Mouse (Mus musculus) spleen, postnatal 4 days (tissue): Measurements from ENCODE around the gene Olfr497.

Source experiments
- DNase-seq, 2 experiments: peaks; one replicate each; pipeline ENCODE4 v3.0.0; 2022; ENCODE audit warnings: low spot score in 2 of 2

Olfr497 gene

DNA sequence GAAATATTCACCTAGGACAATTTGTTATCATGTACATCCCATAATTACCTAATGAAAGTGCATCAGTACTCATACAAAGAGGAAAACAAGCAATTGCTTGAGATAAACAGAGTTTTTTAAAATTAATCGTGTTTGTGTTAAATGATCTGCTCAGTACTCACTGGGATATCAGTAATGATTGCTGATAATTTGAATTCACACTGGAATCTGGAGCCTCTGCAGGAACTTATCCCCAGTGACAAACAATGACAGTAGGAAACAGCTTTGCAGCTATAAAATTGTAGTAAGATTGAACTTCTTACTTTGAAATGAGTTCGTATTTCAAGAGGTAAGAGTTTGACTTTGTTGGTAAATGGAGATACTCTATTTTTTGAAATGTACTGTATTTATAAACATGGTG lies at the start of gene Olfr497:
Gene Olfr497, plus strand, starts transcription at position 301 of the 400 bp plus-strand sequence.
- DNase-seq = no peak

DNA sequence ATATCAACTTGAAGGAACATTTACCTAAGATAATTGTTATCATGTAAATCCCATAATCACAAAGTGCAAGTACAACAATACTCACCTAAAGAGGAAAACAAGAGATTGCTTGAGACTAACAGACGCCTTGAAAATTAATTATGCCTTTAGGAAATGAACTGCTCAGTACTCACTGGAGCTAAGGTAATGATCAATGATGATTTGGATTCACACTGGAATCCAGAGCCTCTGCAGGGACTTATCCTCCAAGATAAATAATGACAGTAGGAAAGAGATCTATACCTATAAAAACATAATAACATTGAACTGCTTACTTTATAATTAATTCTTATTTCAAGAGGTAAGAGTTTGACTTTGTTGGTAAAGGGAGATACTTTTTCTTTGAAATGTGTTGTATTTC lies 27.4 kb upstream of the Olfr497 start, which contains the start of gene Olfr495:
Gene Olfr495, plus strand, starts transcription at position 301 of the 400 bp plus-strand sequence.
- no peak for DNase-seq

- no peak for DNase-seq
These were observed 44.8 kb downstream of the Olfr497 start, which contains the start of gene Olfr498 for GRCm38 (mm10) chr7:108465026-108465425. Olfr498 (plus strand) TSS chr7:108465326.
